Mouse (Mus musculus) forebrain, embryonic 11.5 days (tissue): ENCODE measurements around the gene Tank. TPM values are rescaled to one million over a fixed set of nuclear protein-coding genes. Genes with fewer than 3 reads are reported as not detected.

Source experiments
- ATAC-seq: fragments of 200-750 bp; cut with Nextera tagmentation; replicated peaks from 2 replicates; pipeline ENCODE4 v1.8.0; 2017; ENCODE audit warnings: moderate TSS enrichment; ENCODE audit not compliant: low FRiP score
- DNase-seq: peaks from one replicate; pipeline ENCODE4 v3.0.0-alpha.2; 2017; ENCODE audit warnings: low spot score
- H3K27ac ChIP-seq: fragments of 300-500 bp; sonication (generic); 2 replicates; pipeline ENCODE4 v1.5.1; 2014; ENCODE audit warnings: low read depth, low read length
- H3K27me3 ChIP-seq: fragments of 300-500 bp; sonication (generic); 2 replicates; pipeline ENCODE4 v1.6.1; 2014; ENCODE audit warnings: mild to moderate bottlenecking, low read length, mixed read lengths; ENCODE audit not compliant: control insufficient read depth, insufficient read depth
- H3K36me3 ChIP-seq: fragments of 300-500 bp; sonication (generic); 2 replicates; pipeline ENCODE4 v1.6.1; 2014; ENCODE audit warnings: mild to moderate bottlenecking, low read length, moderate library complexity, mixed read lengths; ENCODE audit not compliant: control insufficient read depth, insufficient read depth
- H3K4me1 ChIP-seq: fragments of 300-500 bp; sonication (generic); replicated peaks from 2 replicates; pipeline ENCODE4 v1.6.1; 2014; ENCODE audit warnings: low read length, mixed read lengths; ENCODE audit not compliant: control insufficient read depth, insufficient read depth
- H3K4me2 ChIP-seq: fragments of 300-500 bp; sonication (generic); 2 replicates; pipeline ENCODE4 v1.6.1; 2014; ENCODE audit warnings: low read depth, mild to moderate bottlenecking, low read length, moderate library complexity, mixed read lengths; ENCODE audit not compliant: severe bottlenecking
- H3K4me3 ChIP-seq: fragments of 300-500 bp; sonication (generic); 2 replicates; pipeline ENCODE4 v1.5.1; 2014; ENCODE audit warnings: low read depth, low read length
- H3K9ac ChIP-seq: fragments of 300-500 bp; sonication (generic); 2 replicates; pipeline ENCODE4 v1.6.1; 2014; ENCODE audit warnings: low read length
- H3K9me3 ChIP-seq: fragments of 300-500 bp; sonication (generic); 2 replicates; pipeline ENCODE4 v1.6.1; 2016; ENCODE audit warnings: low read length, mixed read lengths; ENCODE audit not compliant: control insufficient read depth
- WGBS: fragments of 180-500 bp; shearing (Covaris S2); extraction: QIAGEN DNeasy Blood & Tissue Kit; methylation state at CpG from one replicate; pipeline ENCODE4 v1.1.7; 2014; 5-methylcytosine and 5-hydroxymethylcytosine counted together
- polyA plus RNA-seq: library from polyadenylated mRNA; unstranded; fragments of >200 nt; fragmentation: Nextera tagmentation; extraction: Ambion mirVana; gene quantifications from 2 replicates; pipeline ENCODE4 v1.2.1, GENCODE M21; 2014

The Tank gene
- polyA plus RNA-seq, 1 experiment from 2014 or later = 33.8 TPM

DNA sequence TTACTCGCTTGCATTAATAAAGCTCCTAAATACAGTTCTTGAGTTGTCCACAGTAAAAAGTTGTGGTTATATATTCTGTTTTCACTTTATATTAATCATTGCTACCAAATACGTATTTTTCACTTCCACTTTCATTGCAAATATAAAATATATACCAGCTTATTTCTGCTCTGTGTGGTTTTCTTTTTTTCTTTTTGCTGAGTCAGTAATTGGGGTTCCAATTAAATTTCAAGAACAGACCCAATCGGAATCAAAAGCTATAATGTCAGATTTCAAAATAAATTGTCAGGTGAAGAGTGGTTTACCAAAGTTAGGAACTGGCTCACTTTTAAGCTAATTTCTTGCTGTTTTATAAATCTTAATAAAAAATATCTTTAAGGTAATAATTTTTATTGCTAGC is 73.3 kb downstream of the Tank start:
- no peaks in the 10 kb centered on the region for H3K9me3 ChIP-seq
- DNase-seq (no peak), ATAC-seq (no peak)
- no peaks in the 10 kb centered on the region for H3K36me3 ChIP-seq
- no peak overlapping the region for H3K27ac ChIP-seq
- no peak overlapping the region for H3K4me3 ChIP-seq
- H3K27me3 ChIP-seq = no peaks in the 10 kb centered on the region; the same call in 1 of the 2 replicates
- no peak overlapping the region for H3K4me2 ChIP-seq
- WGBS = 90% methylated on average over 3 of the region's 3 CpGs
- no peak overlapping the region for H3K9ac ChIP-seq
- no peaks in the 10 kb centered on the region; the same call in 1 of the 2 replicates for H3K4me1 ChIP-seq

DNA sequence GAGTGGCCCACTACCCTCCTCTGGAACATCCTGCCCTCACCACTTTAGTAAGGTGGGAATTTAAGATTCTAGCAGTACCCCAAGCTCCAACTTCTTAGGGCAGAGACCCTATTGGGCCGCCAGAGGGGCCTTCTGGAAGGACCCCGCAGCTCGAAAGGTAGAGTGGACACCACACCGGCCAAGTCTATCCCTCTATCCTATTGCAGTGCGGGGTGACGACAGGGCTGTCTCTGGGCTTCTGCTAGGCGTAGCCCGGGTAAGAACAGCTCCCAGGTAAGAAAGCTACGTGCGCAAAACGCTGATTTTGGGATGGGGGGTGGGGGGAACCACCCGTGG is 76.6 kb downstream of the Tank start:
- Histone ChIP-seq H3K27me3 (no peaks in the 10 kb centered on the region; the same call in 1 of the 2 replicates), H3K4me1 (no peaks in the 10 kb centered on the region; the same call in 1 of the 2 replicates), H3K4me2 (peak overlapping the region; percentile 89), H3K36me3 (no peaks in the 10 kb centered on the region), H3K9me3 (no peaks in the 10 kb centered on the region), H3K9ac (peak overlapping the region; percentile 75; the same call in 1 of the 2 replicates), H3K4me3 (peak overlapping the region; percentile 45), H3K27ac (peak overlapping the region; percentile 88)
- DNase-seq (no peak), ATAC-seq (peak; percentile 42)
- 4% methylated on average over 12 of the region's 12 CpGs for WGBS

DNA sequence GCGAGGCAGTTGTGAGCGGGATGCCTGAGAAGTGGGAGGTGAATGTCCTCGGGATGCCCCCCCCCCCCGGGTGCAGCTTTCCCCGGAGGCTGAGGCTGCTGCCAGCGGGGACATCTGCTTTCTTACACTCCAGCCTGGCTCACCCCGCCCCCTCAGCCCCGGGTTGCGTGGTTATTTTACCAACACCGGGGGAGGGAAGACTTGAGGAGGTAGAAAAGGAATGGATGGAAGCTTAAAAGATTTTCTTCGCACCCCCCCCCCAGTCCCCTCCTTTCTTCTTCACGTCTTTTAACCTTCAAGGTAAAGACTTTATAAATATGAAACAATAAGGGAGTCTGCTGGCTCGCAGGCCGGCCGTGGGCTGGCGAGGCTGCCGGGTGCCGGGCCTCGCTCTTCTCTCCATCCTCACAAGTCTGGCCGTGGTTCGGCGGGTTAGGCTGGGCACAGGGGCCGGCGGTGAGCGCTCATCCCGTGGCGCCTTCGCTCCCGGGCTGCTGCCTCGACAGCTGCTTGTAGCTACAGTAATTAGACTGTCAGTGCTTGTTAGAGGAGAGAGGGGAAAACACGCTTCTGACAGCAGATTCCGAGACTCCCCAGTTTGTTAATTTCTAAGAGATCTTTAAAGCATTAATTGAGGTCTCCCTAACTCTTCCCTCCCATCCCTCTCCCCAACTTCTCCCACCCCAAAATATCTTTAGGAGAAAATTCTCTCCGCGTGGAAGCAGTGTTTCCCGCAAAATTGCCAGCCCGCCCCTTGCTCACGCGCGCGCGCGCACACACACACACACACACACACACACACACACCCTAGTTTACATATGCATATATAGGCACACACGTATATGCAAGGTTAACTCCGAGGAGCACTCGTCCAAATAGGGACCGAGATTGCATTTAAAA is 77.2 kb downstream of the Tank start:
- peak; percentile 84 for DNase-seq
- Histone ChIP-seq H3K27me3 (no peaks in the 10 kb centered on the region; the same call in 1 of the 2 replicates), H3K4me1 (no peaks in the 10 kb centered on the region; the same call in 1 of the 2 replicates), H3K4me3 (peak overlapping the region; percentile 45), H3K9me3 (no peaks in the 10 kb centered on the region), H3K36me3 (no peaks in the 10 kb centered on the region), H3K9ac (peak overlapping the region; percentile 75), H3K27ac (peak overlapping the region; percentile 88), H3K4me2 (peak overlapping the region; percentile 89)
- under 1% methylated on average over 46 of the region's 46 CpGs for WGBS
- peak; percentile 68 for ATAC-seq

DNA sequence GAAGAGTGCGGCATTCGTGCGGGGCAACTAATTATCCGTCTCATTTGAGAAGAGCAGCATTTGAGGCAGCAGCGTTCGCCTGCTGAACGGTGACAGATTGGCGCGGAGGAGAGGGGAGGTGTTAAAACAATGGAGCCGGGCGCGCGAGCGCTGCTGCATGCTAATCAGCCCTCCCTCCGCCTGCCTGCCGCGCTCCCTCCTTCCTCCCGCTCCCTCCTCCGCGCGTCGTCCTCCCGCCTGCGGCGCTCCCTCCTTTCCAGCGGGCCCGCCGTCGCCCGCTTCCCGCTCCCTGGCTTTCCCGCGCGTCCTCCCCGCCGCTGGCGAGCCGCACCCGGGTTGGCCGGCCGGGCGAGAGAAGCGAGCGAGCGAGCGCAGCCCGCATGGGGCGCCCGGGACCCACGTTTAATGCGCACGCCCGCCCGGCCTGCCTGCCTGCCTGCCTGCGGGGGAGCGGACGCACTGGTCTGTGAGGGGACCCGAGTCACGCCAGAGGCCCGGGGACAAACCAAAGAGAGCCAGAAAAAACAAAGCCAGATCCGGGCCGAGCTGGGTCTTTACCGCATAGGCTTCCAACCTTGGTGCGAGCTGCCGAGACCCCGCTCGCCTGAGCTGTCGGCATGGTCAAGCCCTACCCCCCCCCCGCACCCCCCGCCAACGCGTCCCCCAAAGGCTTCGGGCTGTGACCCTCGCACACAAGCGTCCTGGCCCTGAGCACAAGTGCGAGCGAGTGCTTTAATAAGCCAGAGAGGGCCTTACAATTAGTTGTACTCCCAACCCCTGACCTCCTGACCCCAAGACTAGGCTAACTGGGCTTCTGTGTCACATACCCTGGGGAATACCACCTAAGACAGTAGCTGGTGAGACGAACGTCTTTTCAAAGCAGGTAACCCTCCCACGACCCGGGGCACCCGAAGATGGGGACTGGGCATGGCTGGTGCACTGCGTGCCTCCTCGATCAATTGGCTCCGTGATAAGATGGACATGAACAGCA is 78.3 kb downstream of the Tank start:
- under 1% methylated on average over 83 of the region's 85 CpGs for WGBS
- peak; percentile 89 for ATAC-seq

DNA sequence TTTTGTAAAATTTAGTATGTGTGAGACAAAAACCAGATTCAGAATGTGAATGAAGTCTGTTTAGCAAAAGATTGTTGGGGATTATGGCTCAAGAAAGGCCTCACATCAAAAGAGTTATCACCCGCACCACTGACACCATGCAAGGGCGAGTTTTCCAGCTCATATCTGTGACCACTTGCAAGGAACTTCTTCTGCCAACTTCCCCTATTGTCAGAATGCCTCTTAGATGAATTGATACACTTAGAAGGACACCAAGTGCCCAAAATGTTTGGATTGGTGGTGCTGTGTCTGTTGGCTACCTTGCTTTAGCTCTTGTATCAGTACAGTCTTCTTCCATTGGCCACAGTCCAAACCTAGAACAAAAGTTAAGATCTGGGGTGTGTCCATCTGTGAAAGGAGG is 80.9 kb downstream of the Tank start:
- H3K27ac ChIP-seq = no peak overlapping the region
- ATAC-seq = no peak
- no peaks in the 10 kb centered on the region; the same call in 1 of the 2 replicates for H3K4me1 ChIP-seq
- no peak overlapping the region for H3K4me3 ChIP-seq
- 63% methylated on average over 2 of the region's 2 CpGs for WGBS
- no peaks in the 10 kb centered on the region for H3K9me3 ChIP-seq
- H3K9ac ChIP-seq = no peak overlapping the region
- no peak for DNase-seq
- H3K4me2 ChIP-seq = no peak overlapping the region
- H3K36me3 ChIP-seq = no peaks in the 10 kb centered on the region
- no peaks in the 10 kb centered on the region; the same call in 1 of the 2 replicates for H3K27me3 ChIP-seq

More for the DNA sequence above, 78.3 kb downstream of the Tank start:
- Histone ChIP-seq H3K9ac (peak overlapping the region; percentile 75), H3K4me2 (peak overlapping the region; percentile 89), H3K4me3 (peak overlapping the region; percentile 45), H3K36me3 (no peaks in the 10 kb centered on the region), H3K4me1 (no peaks in the 10 kb centered on the region; the same call in 1 of the 2 replicates), H3K9me3 (no peaks in the 10 kb centered on the region), H3K27me3 (no peaks in the 10 kb centered on the region; the same call in 1 of the 2 replicates), H3K27ac (peak overlapping the region; percentile 88)
- peak; percentile 90 for DNase-seq

DNA sequence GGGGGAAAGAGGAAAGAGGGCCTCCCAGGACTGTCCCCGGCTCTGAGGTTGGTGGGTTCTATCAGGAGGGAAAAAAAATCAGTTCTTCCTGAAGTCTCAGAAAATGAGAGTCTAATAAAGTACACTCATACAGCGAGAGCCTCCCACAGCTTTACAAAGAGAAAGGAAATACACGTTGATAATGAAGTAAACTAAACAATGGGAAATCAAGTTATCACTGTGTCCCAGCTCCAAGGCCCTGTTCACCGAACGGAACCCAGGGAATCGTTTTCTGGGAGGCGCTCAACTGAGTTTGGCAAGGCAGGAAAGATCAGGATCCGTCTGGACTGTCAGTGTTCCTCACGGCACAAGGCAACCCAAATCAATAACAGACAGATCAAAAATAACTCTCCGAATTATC is 84.4 kb downstream of the Tank start:
- Histone ChIP-seq H3K36me3 (no peaks in the 10 kb centered on the region), H3K9ac (no peak overlapping the region), H3K4me1 (no peaks in the 10 kb centered on the region), H3K4me2 (no peak overlapping the region), H3K9me3 (no peaks in the 10 kb centered on the region), H3K4me3 (no peak overlapping the region), H3K27ac (no peak overlapping the region), H3K27me3 (no peaks in the 10 kb centered on the region)
- ATAC-seq (no peak), DNase-seq (no peak)
- 90% methylated on average over 10 of the region's 10 CpGs for WGBS

DNA sequence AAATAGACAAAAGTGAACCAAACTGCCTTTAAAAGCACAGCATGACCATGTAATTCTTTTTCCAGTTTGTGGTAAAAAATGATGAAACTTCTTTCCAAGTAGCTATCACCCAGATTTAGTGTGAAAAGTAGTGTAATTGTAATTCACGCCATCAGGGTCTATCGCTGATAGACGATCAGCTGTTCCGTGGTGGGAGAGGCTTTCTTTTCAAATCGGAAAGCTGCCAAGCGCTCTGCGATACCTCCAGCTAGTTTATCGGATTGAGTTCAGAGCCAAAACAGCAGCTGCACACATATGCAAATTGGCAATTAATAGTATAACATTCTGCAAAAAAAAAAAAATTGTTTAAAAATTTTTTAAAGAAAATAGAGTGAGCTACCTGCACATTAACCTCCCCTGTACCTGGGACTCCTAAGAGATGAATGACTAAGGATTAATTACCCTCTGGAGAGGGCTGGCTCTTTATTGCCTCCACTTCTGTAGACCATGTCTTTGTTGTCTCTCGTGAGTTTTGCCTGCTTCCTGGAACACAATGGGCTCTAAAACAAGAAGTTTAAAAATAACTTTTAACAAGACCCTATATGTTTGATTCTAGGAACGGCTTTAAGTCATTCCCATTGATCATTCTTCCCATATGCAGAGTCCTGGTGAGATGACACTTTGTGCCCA is 85.3 kb downstream of the Tank start:
- Histone ChIP-seq H3K4me3 (no peak overlapping the region), H3K4me1 (no peaks in the 10 kb centered on the region), H3K4me2 (no peak overlapping the region), H3K27me3 (no peaks in the 10 kb centered on the region), H3K27ac (no peak overlapping the region), H3K9me3 (no peaks in the 10 kb centered on the region), H3K9ac (no peak overlapping the region), H3K36me3 (no peaks in the 10 kb centered on the region)
- no peak for DNase-seq
- 81% methylated on average over 10 of the region's 10 CpGs for WGBS
- no peak for ATAC-seq

DNA sequence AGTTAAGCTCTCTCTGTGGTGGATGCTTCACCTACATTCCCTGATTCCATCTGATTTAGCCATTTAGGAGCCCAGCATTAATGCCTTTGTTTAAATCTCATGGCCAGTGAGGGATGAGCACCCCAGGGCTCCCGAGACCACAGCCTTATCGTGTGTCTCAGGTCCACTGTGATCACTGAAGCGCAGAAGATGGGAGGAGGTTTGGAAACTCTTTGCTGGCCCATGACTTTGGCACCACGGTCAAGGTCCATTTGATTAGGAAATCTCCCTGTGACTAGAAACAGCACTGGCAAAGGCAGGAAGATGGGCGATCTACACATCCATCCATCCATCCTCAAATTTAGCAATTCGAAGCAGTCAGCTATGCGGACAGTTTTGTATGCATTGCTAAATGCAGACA is 89.0 kb downstream of the Tank start:
- WGBS = 87% methylated on average over 7 of the region's 7 CpGs
- Histone ChIP-seq H3K27ac (no peak overlapping the region), H3K9ac (no peak overlapping the region), H3K9me3 (no peaks in the 10 kb centered on the region), H3K4me3 (no peak overlapping the region), H3K36me3 (no peaks in the 10 kb centered on the region), H3K4me2 (no peak overlapping the region), H3K27me3 (no peaks in the 10 kb centered on the region), H3K4me1 (no peaks in the 10 kb centered on the region)
- DNase-seq (no peak), ATAC-seq (no peak)
